Mouse (Mus musculus) neutrophil, adult 5-6 weeks (primary cell): Measurements from ENCODE around the gene Ugt1a7c. TPM values are rescaled to one million over a fixed set of nuclear protein-coding genes. Genes with fewer than 3 reads are reported as not detected.

ENCODE experiments used
- ATAC-seq: fragments of 151-379, 151-347 bp; 2 replicates; pipeline ENCODE4 v1.8.0; 2017; ENCODE audit warnings: mild to moderate bottlenecking, moderate TSS enrichment; ENCODE audit not compliant: insufficient number of reproducible peaks, poor library complexity, low FRiP score, severe bottlenecking; ENCODE audit errors: extremely low read depth
- total RNA-seq: library from RNA; stranded (forward); fragments of 200-1000 nt; gene quantifications from 2 replicates; pipeline ENCODE4 v1.2.3, GENCODE M21; 2017

Ugt1a7c gene
- total RNA-seq, 1 experiment from 2014 or later: 123 TPM

GRCm38 (mm10) chr1:88253540-88253939 lies 158.7 kb downstream of the Ugt1a7c start:
- ATAC-seq: peak; percentile 3; the same call in 1 of the 2 replicates

DNA sequence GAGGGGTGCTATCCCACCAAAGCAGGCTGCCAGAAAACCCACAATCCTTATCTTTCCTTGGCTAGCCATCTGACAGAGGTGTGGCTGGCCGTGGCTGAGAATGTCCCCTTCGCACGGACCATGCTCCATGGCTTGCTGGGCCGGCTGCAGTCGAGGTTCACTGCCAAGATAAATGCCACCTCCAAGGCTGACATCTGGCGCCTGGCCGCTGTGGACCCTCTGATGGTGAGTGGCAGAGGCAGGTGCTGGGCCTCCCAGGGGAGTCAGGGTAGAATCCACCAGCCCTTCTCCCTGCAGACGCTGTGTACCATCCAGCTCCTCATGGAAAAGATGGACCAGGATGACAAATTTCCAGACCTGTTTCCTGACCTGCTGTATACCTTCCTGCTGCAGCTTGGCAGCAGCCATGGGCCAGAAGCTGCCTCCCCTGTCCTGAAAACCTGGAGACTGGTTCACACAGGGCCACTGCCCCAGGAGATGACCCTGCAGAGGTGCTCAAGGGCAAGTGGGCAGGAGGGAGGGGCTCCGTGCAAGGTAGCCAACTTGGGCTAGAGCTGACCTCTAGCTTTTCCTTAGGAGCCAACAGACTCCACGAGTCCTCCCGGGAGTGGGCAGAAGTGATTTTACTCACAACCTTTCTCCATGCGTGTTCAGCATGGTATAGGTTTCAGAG lies 160.1 kb downstream of the Ugt1a7c start:
- no peak for ATAC-seq

GRCm38 (mm10) chr1:88255466-88255857 lies 160.6 kb downstream of the Ugt1a7c start:
- ATAC-seq: no peak

DNA sequence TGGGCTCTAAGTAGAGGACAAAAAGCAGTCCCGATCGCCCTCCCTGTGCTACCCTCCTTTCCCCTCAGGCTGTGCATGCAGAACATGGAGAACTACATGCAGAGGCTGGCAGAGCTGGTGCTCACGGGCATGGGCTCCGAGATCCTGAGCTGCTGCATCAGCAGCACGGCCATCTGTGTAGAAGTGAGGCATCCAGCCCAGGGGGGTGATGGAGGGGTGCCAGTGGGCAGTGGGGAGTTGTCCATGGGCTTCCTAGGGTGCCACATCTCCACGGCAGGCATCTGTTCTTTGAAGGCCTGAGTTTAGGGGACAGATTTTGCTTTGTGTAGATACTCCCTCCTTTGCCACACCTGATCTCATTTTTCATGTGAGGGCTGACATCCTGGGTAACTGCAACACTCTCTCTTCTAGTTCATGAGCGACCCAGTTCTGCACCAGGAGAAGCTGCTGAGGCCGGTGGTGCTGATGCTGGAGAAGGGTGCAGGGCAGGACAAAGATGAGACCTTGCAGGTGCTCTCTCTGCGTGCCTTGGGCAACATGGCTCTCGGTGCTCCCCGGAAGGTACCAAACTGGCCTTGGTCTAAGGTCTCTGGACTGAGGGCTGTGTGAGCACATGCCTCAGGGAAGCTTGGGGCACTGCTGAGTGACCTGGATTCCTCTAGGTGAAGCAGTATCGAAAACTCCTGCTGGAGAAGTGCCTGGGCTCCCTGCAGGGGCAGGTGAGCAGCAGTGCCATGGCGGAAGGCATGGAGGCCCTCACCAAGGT lies 161.3 kb downstream of the Ugt1a7c start:
- ATAC-seq: no peak

GRCm38 (mm10) chr1:88256886-88257663 lies 162.2 kb downstream of the Ugt1a7c start:
- no peak for ATAC-seq

- ATAC-seq: no peak
These were observed 162.8 kb downstream of the Ugt1a7c start for GRCm38 (mm10) chr1:88257681-88258080.

- no peak for ATAC-seq
These were observed 163.5 kb downstream of the Ugt1a7c start for GRCm38 (mm10) chr1:88258361-88258760.

- no peak for ATAC-seq
These were observed 164.2 kb downstream of the Ugt1a7c start for GRCm38 (mm10) chr1:88258881-88259642.

DNA sequence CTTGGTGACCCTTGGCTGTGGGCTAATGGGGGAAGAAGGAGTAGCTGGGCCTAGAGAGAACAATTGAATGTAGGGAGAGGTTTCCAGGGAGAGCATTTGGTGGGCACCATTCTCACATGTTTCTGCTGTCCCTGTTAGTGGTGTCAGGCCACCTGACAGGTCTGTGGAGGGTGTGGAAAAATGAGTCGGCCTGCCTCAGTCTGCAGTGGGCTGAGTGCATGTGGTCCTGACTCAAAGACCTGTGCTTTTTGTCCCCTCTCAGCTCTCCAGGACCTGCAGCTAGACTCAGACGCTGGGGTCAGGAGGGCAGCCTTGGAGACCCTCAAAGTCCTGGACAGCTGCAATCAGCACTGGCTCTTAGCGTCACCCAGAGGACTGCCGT lies 164.8 kb downstream of the Ugt1a7c start:
- ATAC-seq: no peak

- peak; percentile 2; the same call in 1 of the 2 replicates for ATAC-seq
These were observed 165.3 kb downstream of the Ugt1a7c start for GRCm38 (mm10) chr1:88260114-88260513.

GRCm38 (mm10) chr1:88260604-88261377 lies 165.9 kb downstream of the Ugt1a7c start:
- ATAC-seq: peak; percentile 31

GRCm38 (mm10) chr1:88261706-88262105 lies 166.8 kb downstream of the Ugt1a7c start:
- no peak for ATAC-seq

- peak; percentile 10 for ATAC-seq
These were observed 167.4 kb downstream of the Ugt1a7c start for GRCm38 (mm10) chr1:88262255-88262654.

DNA sequence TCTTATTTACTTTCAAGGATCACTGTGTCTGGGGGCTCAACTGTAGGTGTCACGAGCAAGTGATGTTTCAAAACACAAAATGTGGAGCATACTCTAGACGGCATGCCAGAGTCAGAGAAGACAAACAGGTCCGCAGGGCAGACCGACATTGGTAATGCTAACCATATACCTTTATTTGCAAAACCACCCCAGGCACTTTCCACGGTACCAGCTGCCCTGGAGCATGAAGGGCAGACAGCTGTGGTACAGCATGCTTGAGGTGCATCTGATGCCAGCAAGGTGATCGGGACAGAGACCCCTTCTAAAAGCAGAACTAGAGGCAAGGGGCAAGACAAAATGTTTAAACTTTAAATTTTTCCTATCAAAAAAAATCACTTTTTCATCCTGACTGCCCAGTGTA lies 168.1 kb downstream of the Ugt1a7c start:
- no peak for ATAC-seq

GRCm38 (mm10) chr1:88263778-88264177 lies 168.9 kb downstream of the Ugt1a7c start:
- no peak for ATAC-seq

DNA sequence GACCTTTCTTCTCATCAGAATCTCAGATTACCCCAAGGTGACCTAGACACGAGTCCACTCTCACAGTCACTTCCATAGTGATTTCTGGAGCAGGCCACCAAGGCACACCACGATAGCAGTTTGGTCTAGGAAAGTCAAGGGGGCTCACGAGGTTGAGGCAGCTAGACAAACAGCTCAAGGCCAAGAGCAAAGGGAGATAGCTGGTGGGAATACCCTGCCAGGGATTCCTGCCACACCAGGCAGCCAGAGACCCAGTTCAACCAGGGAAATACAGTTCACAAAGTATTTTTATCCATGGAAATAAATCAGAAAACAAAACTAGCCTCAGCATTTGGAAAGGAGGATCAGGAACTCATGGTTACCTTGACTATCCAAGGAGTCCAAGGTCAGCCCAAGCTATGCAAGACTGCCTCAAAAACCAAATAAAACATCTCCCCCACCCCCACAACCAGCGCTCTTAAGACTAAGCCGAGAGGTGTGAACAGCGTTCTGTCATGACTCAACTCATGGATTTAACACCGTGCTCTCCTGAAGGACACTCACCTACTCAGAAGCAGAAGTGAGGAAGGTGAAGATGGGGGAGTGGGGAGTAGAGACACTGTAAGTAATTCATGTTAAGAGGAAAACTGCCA lies 169.5 kb downstream of the Ugt1a7c start:
- ATAC-seq: no peak

DNA sequence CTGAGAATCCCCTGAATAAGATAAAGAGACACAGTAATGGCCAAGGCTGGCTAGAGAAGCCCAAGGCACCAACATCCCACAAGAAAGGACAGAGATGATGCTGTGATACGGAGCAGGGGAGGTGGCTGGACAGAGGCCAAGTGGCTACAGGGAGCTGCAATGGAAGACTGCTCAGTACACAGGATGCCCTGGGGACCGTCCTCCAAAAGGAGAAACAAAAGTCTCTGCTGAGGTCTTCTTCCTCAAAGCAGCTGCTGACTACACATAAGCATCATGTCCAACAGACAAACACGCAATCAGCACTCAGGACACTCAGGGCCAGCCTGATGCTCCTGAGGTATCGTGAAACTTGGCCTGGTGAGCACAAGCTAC lies 170.0 kb downstream of the Ugt1a7c start:
- no peak for ATAC-seq

GRCm38 (mm10) chr1:88266123-88266522 lies 171.3 kb downstream of the Ugt1a7c start:
- ATAC-seq: no peak
